Mouse (Mus musculus) urinary bladder, postnatal 14 days (tissue): ENCODE results near the gene Bbs2.
"Not testable (repeated sequence)": the region's sequence is repeated elsewhere in the genome, so short reads cannot be mapped to it uniquely, and the experiment has no call there.

ENCODE experiments used
- DNase-seq: peaks from one replicate; pipeline ENCODE4 v3.0.0; 2021; ENCODE audit warnings: low spot score

Bbs2 gene

DNA sequence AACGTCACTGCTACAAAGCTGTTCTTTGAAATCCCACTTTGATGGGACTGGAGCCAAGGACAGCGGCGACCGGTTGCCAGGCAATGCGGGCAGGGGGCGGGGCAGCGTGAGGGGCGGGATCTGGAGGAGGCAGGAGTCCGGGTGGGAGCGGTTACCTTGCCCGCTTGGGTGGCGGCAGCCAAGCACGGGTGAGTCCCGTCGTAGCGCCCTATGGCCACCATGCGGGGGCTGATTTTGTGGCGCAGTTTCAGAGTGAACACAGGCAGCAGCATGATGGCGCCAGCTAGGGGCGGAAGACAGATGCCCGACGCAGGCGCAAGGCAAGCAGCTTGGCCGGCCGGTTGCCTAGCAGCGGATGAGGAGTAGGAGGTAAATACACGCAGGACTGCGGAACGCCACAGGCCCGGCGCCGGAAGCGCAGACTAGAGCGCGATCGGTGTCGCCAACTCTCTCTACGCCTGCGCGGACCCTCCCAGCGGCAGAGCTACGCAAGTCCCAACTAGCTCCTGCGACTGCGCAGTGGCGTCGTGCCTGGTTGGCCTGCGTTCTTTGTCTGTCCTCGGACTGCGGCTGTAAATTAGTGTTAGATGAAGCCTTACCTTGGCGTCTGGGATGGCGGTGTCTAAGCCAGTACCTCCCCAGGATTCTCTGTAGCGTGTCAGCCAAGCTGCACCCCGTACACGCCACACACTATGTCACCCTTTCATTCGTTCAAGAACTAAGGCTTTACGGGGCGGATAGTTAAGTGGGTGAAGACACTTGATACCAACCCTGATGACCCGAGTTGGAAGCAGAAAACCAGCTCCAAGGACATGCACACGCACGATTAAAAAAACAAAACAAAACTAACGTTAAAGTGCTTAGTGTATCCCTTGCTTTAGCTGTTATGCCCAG, at the start of gene Bbs2:
Gene Bbs2, minus strand, starts transcription at position 848 of the 894 bp plus-strand sequence.
- peak; percentile 100 for DNase-seq

DNA sequence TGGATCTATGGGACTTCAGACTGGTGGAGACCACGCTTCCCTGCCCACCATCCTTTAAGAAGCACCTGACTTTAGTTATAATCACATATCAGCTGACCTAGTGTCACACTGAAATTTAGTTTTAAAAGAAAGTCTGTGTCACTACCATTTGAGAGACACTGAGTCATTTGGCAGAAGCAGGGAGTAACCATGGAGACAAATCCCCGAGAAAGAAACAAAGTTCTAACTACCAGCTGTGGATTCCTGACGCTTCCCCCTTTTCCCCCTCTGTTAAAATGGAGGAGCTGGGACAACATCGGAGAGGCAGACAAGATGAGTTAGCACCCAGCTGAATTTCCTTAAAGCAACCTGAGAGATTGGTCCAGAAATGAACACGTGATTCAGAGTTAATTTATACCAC, 49.5 kb upstream of the Bbs2 start:
- no peak for DNase-seq

DNA sequence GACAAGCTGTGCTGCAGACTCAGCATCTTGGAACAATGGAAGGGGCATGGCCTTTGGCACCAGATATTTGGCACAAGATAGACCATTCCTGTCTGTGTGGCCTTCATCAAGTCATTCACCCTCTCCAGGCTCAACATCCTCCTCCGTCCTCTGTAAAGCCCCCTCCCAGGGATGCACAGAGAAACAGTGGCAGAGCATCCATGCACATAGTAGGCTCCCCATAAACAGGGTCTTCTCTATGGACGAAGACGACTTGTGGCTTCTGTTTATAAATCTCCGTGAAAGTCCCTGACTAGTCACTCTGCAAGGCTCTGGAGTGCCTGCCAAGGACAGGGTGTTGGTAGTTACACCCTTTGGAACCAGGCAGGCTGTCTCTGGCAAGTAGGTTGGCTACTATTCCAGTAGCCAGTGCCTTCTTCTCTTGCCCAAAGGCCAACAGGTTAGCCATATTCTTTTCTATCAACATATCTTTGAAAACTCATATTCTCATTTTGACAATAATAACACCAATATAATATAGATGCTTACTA, 41.6 kb upstream of the Bbs2 start:
- DNase-seq: no peak

DNA sequence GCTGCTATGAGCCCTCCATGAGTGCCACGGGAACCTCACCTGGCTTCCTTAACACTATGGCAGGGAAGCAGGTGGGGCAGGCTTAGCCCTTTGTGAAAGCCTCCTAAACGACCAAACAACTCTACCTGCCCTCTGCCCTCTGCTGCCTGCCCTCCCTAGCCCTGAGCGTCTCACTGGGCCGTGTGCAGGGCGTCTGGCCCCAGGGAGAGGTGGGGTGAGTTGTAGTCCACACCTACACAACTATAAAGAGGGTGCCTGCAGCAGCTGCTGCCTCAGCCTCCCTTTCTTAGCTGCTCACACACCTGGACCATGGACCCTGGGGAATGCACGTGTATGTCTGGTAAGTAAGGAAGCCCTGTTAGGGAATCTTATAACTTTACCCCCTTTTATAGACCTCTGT, 38.2 kb upstream of the Bbs2 start, which contains the start of gene Mt4:
Gene Mt4, plus strand, starts transcription at position 265 of the 400 bp plus-strand sequence.
- DNase-seq: no peak

DNA sequence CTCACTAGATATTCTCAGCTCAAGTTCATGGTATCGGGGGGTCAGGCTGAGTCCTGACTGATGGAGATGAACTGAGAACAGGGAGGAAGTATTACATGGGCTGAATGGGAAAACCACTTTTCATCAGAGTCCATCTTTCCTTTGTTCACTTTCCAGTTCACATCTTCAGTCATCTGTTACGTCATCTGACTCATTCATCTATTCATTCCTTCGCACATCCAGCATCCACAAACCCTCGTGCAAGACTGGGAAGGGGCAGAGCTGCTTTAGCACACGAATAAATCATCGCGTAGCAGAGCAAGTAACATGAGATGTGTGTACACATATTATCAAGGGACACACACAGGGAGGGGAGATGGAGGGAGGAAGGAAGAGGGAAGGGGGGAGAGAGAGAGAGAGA, 37.5 kb upstream of the Bbs2 start:
- DNase-seq: no peak

DNA sequence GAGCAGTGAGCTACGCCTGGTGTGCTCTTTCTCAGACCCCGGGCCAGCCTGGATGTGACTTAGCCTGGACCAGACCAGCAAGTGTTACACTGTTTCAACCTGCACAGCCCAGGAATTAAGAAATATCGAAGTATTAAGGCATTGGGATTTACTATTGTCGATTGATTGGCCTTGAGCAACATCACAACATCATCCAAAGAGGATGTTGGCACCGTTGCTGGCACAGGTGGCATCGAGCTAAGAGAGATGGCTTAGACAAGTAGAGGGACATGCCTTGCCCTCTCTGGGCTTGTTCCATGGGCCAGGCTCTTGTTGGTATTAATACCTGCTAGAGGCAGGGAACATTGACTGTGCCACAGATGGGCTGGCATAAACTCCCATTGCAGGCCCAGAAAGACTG, 36.8 kb upstream of the Bbs2 start:
- DNase-seq: no peak

DNA sequence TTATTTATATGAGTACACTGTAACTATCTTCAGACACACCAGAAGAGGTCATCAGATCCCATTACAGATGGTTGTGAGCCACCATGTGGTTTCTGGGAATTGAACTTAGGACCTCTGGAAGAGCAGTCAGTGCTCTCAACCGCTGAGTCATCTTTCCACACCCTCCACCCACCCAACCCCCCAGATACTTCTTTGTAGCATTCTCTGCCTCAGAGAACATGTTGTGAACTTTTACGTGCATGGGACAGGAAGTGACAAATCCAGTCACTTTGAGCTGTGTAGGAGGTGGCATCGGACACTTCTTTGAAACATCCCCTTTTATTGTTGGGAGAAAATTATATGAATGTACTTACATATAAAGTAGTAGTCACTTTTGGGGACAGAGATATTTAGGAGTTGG, 35.9 kb upstream of the Bbs2 start:
- DNase-seq: not testable (repeated sequence)

DNA sequence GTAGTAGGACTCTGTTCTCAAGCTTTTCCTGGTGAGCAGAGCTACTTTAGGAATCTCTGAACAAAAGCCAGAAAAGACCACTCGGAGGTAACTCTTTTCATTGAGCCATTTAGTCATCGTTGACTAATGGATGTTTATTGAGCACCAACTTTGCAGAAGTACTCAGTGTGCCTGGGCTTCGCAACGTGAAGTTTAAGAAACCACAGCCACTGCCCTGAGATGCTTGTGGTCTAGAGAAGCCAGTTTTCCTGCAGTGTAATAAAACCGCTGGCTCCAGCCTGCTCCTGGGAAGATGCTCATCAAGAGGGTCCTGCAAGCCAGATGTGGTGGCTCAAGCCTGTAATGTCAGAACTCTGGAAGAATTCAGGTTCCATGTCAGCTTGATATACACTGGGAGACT, 33.4 kb upstream of the Bbs2 start:
- DNase-seq: no peak

DNA sequence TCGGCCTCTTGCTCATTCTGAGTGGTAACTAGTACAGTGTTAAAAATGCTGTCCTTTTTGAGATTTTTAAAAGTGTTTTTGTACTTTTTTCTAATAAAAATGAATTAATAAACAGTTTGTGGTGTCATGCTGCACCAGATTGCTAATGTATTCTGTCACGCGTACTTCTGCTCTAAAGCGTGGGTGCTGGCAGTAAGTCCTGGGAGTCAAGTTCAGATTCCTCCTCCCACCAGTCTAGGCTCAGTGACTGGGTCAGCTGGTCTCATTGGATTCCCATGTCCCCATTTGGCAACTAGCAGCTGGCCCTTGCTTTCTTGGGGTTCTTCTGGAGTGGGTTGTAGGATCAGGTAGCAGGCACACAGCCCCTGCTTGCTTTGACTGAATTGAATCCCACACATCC, 31.4 kb upstream of the Bbs2 start:
- no peak for DNase-seq

DNA sequence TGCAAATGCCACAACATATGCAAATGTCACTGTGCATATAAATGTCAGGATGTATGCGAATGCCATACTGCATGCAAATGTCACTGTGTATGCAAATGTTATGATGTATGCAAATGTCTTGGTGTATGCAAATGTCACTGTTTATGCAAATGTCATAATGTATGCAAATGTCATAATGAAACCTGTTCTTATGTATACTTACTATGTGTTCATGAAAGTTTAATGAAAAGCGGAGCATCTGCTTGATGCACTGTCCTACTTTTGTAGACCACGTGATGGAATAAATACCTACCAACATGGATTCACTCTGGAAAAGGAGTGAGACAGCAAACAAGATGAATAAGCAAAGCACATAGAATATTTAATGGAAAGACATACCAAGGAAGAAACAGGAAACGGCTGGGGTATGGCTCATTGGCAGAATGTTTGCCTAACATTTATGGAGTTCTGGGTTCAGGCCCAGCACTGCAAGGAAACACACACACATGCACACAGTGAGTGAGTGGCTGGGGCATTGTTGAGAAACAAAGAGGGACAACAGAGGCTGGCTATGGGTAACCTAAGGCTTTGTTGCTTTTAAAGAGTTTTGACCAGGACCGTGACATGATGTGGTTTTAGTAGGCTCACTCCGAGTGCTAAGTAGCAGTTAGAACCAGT, 30.5 kb upstream of the Bbs2 start:
- no peak for DNase-seq

DNA sequence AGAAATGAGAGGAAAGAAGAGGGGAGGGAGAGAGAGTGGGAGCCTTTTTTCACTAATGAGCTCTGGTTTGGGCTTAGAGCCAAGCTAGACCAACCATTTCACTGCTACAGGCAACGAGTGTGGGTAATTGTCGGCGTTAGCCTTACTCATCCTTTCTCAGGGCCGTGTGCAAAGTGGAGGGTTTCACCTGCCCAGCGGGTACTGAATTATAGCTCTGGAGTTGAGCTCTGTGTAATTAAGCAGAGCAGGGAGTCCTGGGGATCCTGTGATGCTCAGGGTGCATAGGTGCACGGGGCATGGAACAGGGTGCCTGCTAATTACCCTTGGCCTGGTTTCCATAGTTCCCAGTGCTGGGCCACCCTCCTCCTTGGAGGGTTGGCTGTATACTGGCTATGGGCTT, 29.0 kb upstream of the Bbs2 start:
- no peak for DNase-seq

DNA sequence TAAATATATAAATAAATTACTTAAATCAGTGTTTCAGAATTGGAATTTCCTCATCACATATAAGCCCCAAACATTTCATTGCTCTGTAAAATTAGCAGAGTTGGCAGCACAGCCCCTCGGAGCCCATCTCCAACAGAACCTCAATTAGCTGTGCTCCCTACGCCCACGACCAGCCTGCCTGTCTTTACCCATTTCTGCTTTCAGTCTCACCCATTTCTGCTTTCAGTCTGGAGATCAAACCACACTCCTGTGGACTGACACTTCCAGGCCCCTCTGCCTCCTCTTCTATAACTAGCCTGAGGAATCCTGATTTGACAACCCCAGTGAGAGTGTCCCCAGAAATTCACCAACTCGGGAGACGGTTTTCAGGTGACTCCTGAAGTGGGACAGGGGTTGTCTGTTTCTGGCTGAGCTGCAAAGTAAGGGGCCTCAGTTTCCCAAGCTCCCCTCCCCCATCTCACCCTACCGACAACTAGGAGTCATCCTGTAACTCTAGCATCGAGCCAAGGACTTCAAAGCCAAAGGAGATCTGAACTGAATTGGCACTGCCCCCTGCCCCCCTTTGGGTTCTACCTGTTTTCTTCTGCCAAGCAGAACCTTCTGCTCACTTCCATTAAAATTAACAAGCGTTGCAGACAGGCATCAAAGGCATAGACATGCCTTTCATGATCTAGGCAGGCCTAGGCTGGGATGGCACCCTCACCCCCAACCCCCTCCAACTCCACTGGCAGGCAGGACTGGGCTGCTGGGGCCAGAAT, 24.2 kb upstream of the Bbs2 start:
- DNase-seq: no peak

DNA sequence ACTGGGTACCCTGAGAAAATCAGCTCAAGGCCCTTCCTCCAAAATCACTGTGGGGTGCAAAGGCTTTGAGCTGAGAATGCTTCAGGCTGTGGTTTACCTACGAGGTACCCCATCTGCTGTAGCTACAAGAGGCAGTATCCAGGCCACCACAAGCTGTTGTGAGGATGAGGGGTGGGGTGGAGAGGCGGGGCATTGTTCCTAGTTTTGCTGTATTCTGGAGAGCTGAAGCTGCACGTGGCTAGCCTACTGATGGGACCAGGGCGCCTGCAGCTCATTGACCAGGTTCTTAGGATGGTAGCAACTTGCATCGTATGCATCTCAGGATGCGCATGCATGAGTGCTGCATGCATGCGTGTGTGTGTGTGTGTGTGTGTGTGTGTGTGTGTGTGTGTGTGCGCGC, 22.9 kb upstream of the Bbs2 start:
- DNase-seq: no peak

DNA sequence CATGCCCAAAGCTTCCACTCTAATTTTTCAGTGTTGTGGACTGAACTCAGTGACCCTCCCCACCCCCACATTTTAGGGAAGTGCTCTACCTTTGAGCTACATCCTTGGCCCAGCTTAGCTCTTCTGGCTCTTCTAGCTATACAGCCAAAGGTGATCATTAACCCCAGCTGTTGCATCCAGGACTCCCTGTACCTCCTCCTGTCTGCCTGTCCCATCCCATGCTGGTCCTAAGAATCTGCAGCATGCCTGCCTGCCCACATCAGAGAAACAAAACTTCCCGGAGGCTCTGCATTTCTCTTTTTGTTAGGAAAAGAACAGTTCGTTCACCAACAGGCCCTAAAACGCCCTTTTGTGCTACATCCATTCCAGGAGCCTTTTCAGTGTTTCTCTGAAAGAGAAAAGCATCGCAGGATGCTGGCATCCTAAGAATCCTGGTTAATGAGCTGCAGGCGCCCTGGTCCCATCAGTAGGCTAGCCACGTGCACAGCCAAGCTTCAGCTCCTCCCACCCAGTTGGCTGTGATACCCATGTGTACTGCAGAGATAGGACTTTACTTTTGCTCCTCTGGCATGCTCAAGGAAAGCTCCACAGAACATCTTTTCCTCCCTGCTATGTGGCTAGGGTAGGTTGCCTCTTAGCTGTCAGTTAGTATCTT, 20.2 kb upstream of the Bbs2 start:
- DNase-seq: no peak

DNA sequence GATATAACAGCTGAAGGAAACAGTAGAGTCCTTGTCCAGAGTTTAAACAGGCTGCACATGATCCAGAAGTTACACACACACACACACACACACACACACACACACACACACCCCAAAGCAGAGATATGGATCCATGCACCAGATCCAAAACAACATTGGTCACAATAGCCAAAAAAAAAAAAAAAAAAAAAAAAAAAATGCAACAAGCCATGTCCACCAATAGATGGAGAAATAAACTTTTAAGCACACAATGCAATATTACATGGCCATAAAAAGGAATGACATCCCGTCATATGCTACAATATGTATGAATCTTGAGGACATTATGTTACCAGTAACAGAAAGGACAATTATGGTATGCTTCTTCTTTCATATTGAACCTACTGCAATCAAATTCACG, 15.2 kb upstream of the Bbs2 start:
- DNase-seq: no peak

DNA sequence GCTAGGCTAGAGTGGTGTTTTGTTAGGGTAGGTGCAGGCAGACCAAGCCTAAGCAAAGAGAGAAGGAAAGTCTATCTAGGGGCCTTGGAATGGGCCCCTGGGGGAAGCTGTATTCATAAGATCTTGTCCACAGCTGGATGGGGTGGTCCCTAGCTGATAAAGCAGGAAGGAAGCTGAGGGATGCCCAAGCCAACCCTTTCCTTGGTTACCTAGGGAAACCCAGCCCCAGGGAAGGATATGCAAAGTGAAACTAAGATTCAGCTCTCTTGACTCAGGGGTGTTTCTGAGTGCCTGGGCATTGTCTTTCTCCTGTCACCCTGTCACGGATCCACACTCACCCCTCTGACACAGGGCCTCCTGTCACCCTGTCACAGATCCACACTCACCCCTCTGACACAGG, 14.7 kb upstream of the Bbs2 start:
- DNase-seq: no peak

DNA sequence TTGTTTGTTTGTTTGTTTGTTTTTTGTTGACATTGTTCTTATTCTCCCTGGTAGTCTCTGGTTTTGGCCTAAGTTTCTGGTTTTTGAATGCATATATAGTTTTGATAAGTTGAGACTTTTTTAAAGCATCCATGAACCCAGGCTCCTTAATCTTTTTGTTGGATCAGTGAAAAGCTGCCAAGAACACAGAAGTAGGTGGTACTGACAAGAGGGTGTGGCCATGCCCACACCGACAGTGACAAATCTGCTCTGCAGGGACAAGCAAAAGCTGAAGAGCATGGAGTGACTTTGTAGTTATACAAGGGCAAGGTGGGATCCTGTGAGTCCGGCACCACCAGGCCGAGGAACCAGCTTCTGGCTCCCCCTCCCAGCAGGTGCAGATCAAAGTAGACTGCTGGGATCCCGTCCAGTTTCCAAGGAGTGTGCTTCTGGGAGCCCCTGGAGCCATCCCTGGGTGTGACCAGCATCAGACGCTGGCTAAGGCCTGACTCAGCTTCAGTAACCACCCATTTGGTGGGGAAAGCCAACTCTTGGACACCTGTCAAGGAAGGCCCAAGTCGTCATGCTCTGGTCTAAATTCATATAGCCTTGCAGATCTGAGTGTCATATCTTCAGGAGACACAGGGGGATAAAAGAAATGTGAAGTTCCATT, 11.9 kb upstream of the Bbs2 start:
- DNase-seq: no peak

DNA sequence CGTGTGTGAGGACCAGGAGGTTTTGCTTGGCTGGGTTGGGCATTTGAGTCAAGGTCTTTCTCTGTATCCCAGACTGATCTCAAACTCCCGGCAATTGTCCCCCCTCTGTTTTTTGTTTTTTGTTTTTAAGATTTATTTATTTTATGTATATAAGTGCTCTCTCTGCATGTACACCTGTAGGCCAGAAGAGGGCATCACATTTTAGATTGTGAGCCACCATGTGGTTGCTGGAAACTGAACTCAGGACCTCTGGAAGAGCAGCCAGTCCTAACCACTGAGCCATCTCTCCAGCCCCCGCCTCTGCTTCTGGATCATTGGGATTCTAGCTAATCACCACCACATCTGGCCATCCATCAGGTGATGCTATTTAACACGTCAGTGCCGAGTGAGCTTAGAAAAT, 11.1 kb upstream of the Bbs2 start:
- no peak for DNase-seq

DNA sequence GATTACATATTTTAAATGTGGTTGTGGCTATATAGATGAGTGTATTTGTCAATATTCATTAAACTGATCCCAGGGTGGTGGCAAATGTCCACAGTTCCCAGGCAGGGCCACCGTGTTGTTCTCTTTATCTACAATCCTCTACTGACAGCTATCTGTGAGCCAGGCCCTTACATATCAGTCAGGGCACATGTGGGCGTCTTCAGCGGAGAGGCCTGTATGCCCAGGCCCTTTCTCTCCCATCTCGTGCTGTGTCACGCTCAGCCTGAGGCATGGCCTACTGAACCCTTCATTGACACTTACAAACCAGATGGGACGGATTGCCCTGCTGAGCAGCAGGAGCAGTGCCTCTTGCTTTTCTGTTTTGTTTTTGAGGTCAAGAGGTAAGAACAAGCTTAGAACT, 10.7 kb upstream of the Bbs2 start:
- no peak for DNase-seq

DNA sequence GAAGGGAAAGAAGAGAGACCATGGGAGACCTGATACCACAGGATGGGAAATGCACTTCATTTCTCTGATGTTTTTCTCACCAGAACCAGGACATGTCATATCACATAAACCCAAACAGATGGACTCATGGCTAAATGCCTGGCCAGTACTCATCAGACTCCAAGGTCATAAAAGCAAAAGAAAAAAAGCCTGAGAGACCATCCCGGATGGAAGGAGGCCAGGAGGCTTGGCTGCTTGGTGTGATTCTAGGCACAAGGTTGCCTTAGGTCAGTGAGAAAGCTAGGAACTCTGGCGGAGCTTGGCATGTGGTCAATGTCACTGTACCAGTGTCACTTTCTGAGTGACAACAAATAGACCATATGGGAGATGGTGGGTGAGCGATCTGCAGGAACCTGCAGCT, 9.1 kb upstream of the Bbs2 start:
- peak; percentile 15 for DNase-seq

DNA sequence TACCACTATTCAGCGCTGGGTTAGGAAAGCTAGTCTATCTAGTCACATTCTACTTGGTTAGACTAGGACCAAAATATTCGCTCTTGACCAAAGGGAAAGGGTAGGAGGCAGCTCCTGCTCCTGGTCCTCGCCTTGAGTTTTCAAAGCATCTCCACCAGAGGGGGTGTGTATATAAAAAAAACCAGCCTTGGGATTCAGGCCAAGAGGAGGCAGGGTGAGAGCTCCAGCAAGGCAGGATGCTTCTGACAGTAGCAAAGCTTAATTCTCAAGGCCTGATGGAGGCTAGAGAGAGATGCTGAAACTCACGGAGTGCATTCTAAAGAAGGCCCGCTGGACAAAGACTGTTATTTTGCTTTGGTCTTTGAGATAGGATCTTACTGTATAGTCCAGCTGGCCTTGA, 5.4 kb upstream of the Bbs2 start:
- no peak for DNase-seq

DNA sequence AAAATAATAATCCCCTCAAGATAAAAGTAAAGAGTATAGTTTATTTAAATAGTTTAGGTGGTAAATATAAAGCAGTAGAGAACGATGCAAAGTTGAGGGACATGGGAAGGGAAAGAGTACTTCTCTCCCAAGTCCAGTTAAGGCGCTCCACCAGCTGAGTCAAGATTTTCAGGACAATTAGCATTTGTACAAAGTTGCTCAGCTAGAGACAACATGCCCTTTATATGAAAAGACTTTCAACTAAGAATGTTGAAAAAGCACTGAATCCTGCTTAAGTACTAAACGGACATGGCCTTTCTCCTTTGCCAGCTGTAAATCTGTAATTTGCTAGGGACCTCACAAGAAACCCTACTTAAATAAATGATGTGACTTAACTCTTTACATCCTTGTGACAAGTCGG, 268 bp upstream of the Bbs2 start:
- DNase-seq: no peak
